Mouse (Mus musculus) lung, embryonic 14.5 days (tissue): Measurements from ENCODE around the gene Nucks1. TPM values are rescaled to one million over a fixed set of nuclear protein-coding genes. Genes with fewer than 3 reads are reported as not detected.

Experiments
- ATAC-seq: fragments of 200-750 bp; cut with Nextera tagmentation; 2 replicates; pipeline ENCODE4 v1.8.0; 2017; ENCODE audit warnings: mild to moderate bottlenecking, moderate TSS enrichment, moderate library complexity; ENCODE audit not compliant: insufficient read depth
- DNase-seq: peaks from one replicate; pipeline ENCODE4 v3.0.0-alpha.2; 2015
- H3K27ac ChIP-seq: fragments of 300-500 bp; sonication (generic); 2 replicates; pipeline ENCODE4 v1.5.1; 2014; ENCODE audit warnings: low read depth, mild to moderate bottlenecking, moderate library complexity
- H3K27me3 ChIP-seq: fragments of 300-500 bp; sonication (generic); 2 replicates; pipeline ENCODE4 v1.6.1; 2014; ENCODE audit warnings: low read length, control low read depth; ENCODE audit not compliant: insufficient read depth
- H3K36me3 ChIP-seq: fragments of 300-500 bp; sonication (generic); 2 replicates; pipeline ENCODE4 v1.6.1; 2014; ENCODE audit warnings: control low read depth; ENCODE audit not compliant: insufficient read depth
- H3K4me1 ChIP-seq: fragments of 300-500 bp; sonication (generic); 2 replicates; pipeline ENCODE4 v1.6.1; 2014; ENCODE audit warnings: antibody characterized with exemption, control low read depth; ENCODE audit not compliant: insufficient read depth
- H3K4me2 ChIP-seq: fragments of 300-500 bp; sonication (generic); 2 replicates; pipeline ENCODE4 v1.6.1; 2014; ENCODE audit warnings: mild to moderate bottlenecking
- H3K4me3 ChIP-seq: fragments of 300-500 bp; sonication (generic); 2 replicates; pipeline ENCODE4 v1.5.1; 2014; ENCODE audit warnings: low read depth, low read length
- H3K9ac ChIP-seq: fragments of 300-500 bp; sonication (generic); 2 replicates; pipeline ENCODE4 v1.6.1; 2014
- H3K9me3 ChIP-seq: fragments of 300-500 bp; sonication (generic); 2 replicates; pipeline ENCODE4 v1.6.1; 2016; ENCODE audit warnings: low read depth, low read length, control low read depth
- CTCF ChIP-seq: IDR thresholded peaks from 2 replicates; pipeline ENCODE4 v1.5.1; 2016; ENCODE audit warnings: antibody characterized with exemption, low read depth
- WGBS: fragments of 180-500 bp; shearing (Covaris S2); extraction: QIAGEN DNeasy Blood & Tissue Kit; methylation state at CpG from one replicate; pipeline ENCODE4 v1.1.7; 2014; 5-methylcytosine and 5-hydroxymethylcytosine counted together
- polyA plus RNA-seq: library from polyadenylated mRNA; unstranded; fragments of >200 nt; fragmentation: Nextera tagmentation; extraction: Ambion mirVana; gene quantifications from 2 replicates; pipeline ENCODE4 v1.2.1, GENCODE M21; 2014

Nucks1 gene
- polyA plus RNA-seq: 64.9 and 66.1 TPM in 2 replicates

GRCm38 (mm10) chr1:131910001-131910648 lies at the start of gene Nucks1:
Gene Nucks1 (plus strand): TSS chr1:131910534.
- TF ChIP-seq CTCF: no peak
- peaks cover 7% of the 10 kb centered on the region for H3K4me1 ChIP-seq
- ATAC-seq (peak; percentile 98), DNase-seq (peak; percentile 97)
- H3K27me3 ChIP-seq: no peaks in the 10 kb centered on the region
- peak within 1 kb of the TSS; percentile 94 for H3K4me3 ChIP-seq
- H3K36me3 ChIP-seq: peaks cover 14% of the 10 kb centered on the region
- H3K4me2 ChIP-seq: peak within 1 kb of the TSS; percentile 73
- peak within 1 kb of the TSS; percentile 99 for H3K27ac ChIP-seq
- WGBS: under 1% methylated on average over 35 of the region's 35 CpGs
- H3K9ac ChIP-seq: peak within 1 kb of the TSS; percentile 99
- H3K9me3 ChIP-seq: no peaks in the 10 kb centered on the region

- no peak for TF ChIP-seq CTCF
- no peaks in the 10 kb centered on the region for H3K9me3 ChIP-seq
- H3K27ac ChIP-seq: no peak overlapping the region
- H3K36me3 ChIP-seq: no peaks in the 10 kb centered on the region
- no peak for DNase-seq
- H3K4me2 ChIP-seq: no peak overlapping the region
- H3K9ac ChIP-seq: no peak overlapping the region
- 71% methylated on average over 4 of the region's 4 CpGs for WGBS
- no peaks in the 10 kb centered on the region for H3K4me1 ChIP-seq
- no peak for ATAC-seq
- no peaks in the 10 kb centered on the region for H3K27me3 ChIP-seq
- H3K4me3 ChIP-seq: no peak overlapping the region
Observed at GRCm38 (mm10) chr1:131861811-131862210, 48.5 kb upstream of the Nucks1 start.

GRCm38 (mm10) chr1:131865596-131865995 lies 44.7 kb upstream of the Nucks1 start:
- no peak overlapping the region for H3K9ac ChIP-seq
- no peaks in the 10 kb centered on the region for H3K4me1 ChIP-seq
- H3K4me2 ChIP-seq: no peak overlapping the region
- no peak overlapping the region for H3K27ac ChIP-seq
- 76% methylated on average over 5 of the region's 5 CpGs for WGBS
- H3K4me3 ChIP-seq: no peak overlapping the region
- no peak for TF ChIP-seq CTCF
- no peaks in the 10 kb centered on the region for H3K36me3 ChIP-seq
- H3K9me3 ChIP-seq: no peaks in the 10 kb centered on the region
- ATAC-seq (no peak), DNase-seq (no peak)
- no peaks in the 10 kb centered on the region for H3K27me3 ChIP-seq

GRCm38 (mm10) chr1:131866304-131866999 lies 43.9 kb upstream of the Nucks1 start:
- no peaks in the 10 kb centered on the region for H3K36me3 ChIP-seq
- no peaks in the 10 kb centered on the region for H3K9me3 ChIP-seq
- no peak overlapping the region for H3K9ac ChIP-seq
- ATAC-seq: no peak
- no peak for DNase-seq
- no peaks in the 10 kb centered on the region for H3K4me1 ChIP-seq
- H3K27me3 ChIP-seq: no peaks in the 10 kb centered on the region
- WGBS: 72% methylated on average over 6 of the region's 6 CpGs
- no peak for TF ChIP-seq CTCF
- H3K27ac ChIP-seq: no peak overlapping the region
- no peak overlapping the region for H3K4me3 ChIP-seq
- H3K4me2 ChIP-seq: peak overlapping the region; percentile 76; the same call in 1 of the 2 replicates

GRCm38 (mm10) chr1:131867093-131867945 lies 43.0 kb upstream of the Nucks1 start, which contains the start of gene Rab29:
Gene Rab29 (plus strand): TSS chr1:131867224.
- Histone ChIP-seq H3K27ac (no peak within 1 kb of the TSS), H3K27me3 (no peaks in the 10 kb centered on the region), H3K9ac (peak within 1 kb of the TSS; percentile 62), H3K4me1 (no peaks in the 10 kb centered on the region), H3K9me3 (no peaks in the 10 kb centered on the region), H3K4me2 (peak within 1 kb of the TSS; percentile 76), H3K4me3 (peak within 1 kb of the TSS; percentile 61), H3K36me3 (no peaks in the 10 kb centered on the region)
- under 1% methylated on average over 46 of the region's 46 CpGs for WGBS
- peak; percentile 98 for DNase-seq
- TF ChIP-seq CTCF: peak; percentile 90
- peak; percentile 96 for ATAC-seq

- peak; percentile 19 for DNase-seq
- peak; percentile 32; the same call in 1 of the 2 replicates for ATAC-seq
- peak overlapping the region; percentile 76 for H3K4me2 ChIP-seq
- H3K27ac ChIP-seq: no peak overlapping the region
- no peaks in the 10 kb centered on the region for H3K4me1 ChIP-seq
- no peaks in the 10 kb centered on the region for H3K36me3 ChIP-seq
- no peak for TF ChIP-seq CTCF
- H3K9ac ChIP-seq: peak overlapping the region; percentile 62
- no peaks in the 10 kb centered on the region for H3K27me3 ChIP-seq
- H3K4me3 ChIP-seq: peak overlapping the region; percentile 61
- no peaks in the 10 kb centered on the region for H3K9me3 ChIP-seq
- 11% methylated on average over 10 of the region's 10 CpGs for WGBS
Observed at GRCm38 (mm10) chr1:131867946-131868290, 42.4 kb upstream of the Nucks1 start.
